Mouse (Mus musculus): ENCODE data around the gene Csrp1.

GRCm38 (mm10) chr1:135777046-135777445 lies 57.2 kb downstream of the Csrp1 start:
- TF ChIP-seq CTCF (IDR thresholded peaks at IDR 0.05; ENCODE audit: extremely low read depth, insufficient read length, insufficient replicate concordance, low read depth, low read length) (no peak), POLR2A (IDR thresholded peaks at IDR 0.05; ENCODE audit: low read depth, low read length) (no peak)
